Mouse (Mus musculus) liver, embryonic 14.5 days (tissue): ENCODE results near the gene Arhgdig. TPM values are rescaled to one million over a fixed set of nuclear protein-coding genes. Genes with fewer than 3 reads are reported as not detected.

Experiments
- ATAC-seq: fragments of 200-750 bp; cut with Nextera tagmentation; 2 replicates; pipeline ENCODE4 v1.8.0; 2017; ENCODE audit warnings: moderate number of reproducible peaks, mild to moderate bottlenecking, moderate library complexity; ENCODE audit not compliant: insufficient read depth
- DNase-seq, 3 experiments: peaks; one replicate each; pipeline ENCODE4 v3.0.0-alpha.2; 2012 to 2013; ENCODE audit warnings: low read depth in 3 of 3, low spot score in 3 of 3
- H3K27ac ChIP-seq: fragments of 300-500 bp; sonication (generic); 2 replicates; pipeline ENCODE4 v1.5.1; 2014; ENCODE audit warnings: moderate library complexity, mild to moderate bottlenecking, control low read depth, inconsistent platforms
- H3K27me3 ChIP-seq: fragments of 300-500 bp; sonication (generic); 2 replicates; pipeline ENCODE4 v1.6.1; 2014; ENCODE audit warnings: mild to moderate bottlenecking, low read length, moderate library complexity; ENCODE audit not compliant: control insufficient read depth, insufficient read depth
- H3K36me3 ChIP-seq: fragments of 300-500 bp; sonication (generic); replicated peaks from 2 replicates; pipeline ENCODE4 v1.6.1; 2014; ENCODE audit warnings: low read depth; ENCODE audit not compliant: control insufficient read depth, insufficient read depth
- H3K4me1 ChIP-seq, 2 experiments: fragments of 200-500 bp in 1 of 2; fragments of 300-500 bp in 1 of 2; sonication (generic) in 1 of 2; replicated peaks; 2 replicates each; pipeline ENCODE4 v1.6.1; 2012 to 2014; ENCODE audit warnings: antibody characterized with exemption in 1 of 2, inconsistent platforms in 1 of 2, low read length in 1 of 2; ENCODE audit not compliant: control insufficient read depth in 2 of 2, insufficient read depth in 2 of 2
- H3K4me2 ChIP-seq: fragments of 300-500 bp; sonication (generic); 2 replicates; pipeline ENCODE4 v1.6.1; 2014; ENCODE audit warnings: low read depth, mild to moderate bottlenecking, control low read depth, moderate library complexity
- H3K4me3 ChIP-seq, 2 experiments: fragments of 200-500 bp in 1 of 2; fragments of 300-500 bp in 1 of 2; sonication (generic) in 1 of 2; 2 replicates each; pipeline ENCODE4 v1.5.1; 2012 to 2014; ENCODE audit warnings: low read depth in 2 of 2, low read length in 2 of 2, mild to moderate bottlenecking in 2 of 2, control low read depth in 1 of 2, inconsistent platforms in 1 of 2, moderate library complexity in 1 of 2; ENCODE audit not compliant: insufficient read depth in 1 of 2
- H3K9ac ChIP-seq: fragments of 300-500 bp; sonication (generic); replicated peaks from 2 replicates; pipeline ENCODE4 v1.6.1; 2014; ENCODE audit warnings: mild to moderate bottlenecking, control low read depth, moderate library complexity
- H3K9me3 ChIP-seq: fragments of 300-500 bp; sonication (generic); 2 replicates; pipeline ENCODE4 v1.6.1; 2016; ENCODE audit warnings: low read length, mixed read lengths; ENCODE audit not compliant: control insufficient read depth
- CTCF ChIP-seq: IDR thresholded peaks from 2 replicates; pipeline ENCODE4 v1.5.1; 2016; ENCODE audit warnings: antibody characterized with exemption, low read depth, control low read depth
- EP300 ChIP-seq: IDR thresholded peaks from 2 replicates; pipeline ENCODE4 v1.6.1; 2016; ENCODE audit warnings: antibody characterized with exemption, low read depth
- WGBS: fragments of 180-500 bp; shearing (Covaris S2); extraction: QIAGEN DNeasy Blood & Tissue Kit; methylation state at CpG from one replicate; pipeline ENCODE4 v1.1.7; 2014; ENCODE audit not compliant: insufficient replicate concordance; 5-methylcytosine and 5-hydroxymethylcytosine counted together
- polyA plus RNA-seq, 2 experiments: library from polyadenylated mRNA; depleted of rRNA in 1 of 2; stranded (reverse) in 1 of 2; unstranded in 1 of 2; fragments of >200 nt; fragmentation: Nextera tagmentation in 1 of 2; extraction: Ambion mirVana in 1 of 2; gene quantifications; 2 replicates each; pipeline versions ENCODE4 v1.2.1 to v1.2.3; 2012 to 2014

Arhgdig gene
- polyA plus RNA-seq, 2 experiments: 11.6 to 15.9 TPM

DNA sequence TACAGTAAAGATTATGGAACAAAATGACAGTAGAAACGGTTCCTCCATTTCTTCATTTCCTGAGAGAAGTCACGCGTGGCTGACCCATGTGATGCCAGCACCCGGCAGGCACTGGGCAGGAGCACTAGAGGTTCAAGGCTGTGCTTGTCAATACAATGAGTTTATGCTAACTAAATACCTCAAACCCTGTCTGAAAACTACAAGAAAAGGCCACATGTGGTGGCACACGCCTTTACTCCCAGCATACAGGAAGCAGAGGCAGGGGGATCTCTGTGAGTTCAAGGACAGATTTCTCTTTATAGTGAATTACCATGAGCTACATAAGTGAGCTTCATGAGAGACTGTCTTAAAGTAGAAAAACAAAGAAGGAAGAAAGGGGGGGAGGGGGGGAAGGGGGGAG is 23.6 kb upstream of the Arhgdig start:
- Histone ChIP-seq H3K36me3 (no peaks in the 10 kb centered on the region), H3K27me3 (no peaks in the 10 kb centered on the region), H3K4me2 (no peak overlapping the region), H3K9ac (no peak overlapping the region), H3K4me3 (no peak overlapping the region), H3K9me3 (no peaks in the 10 kb centered on the region), H3K4me1 (peaks cover 0 to 6% of the 10 kb centered on the region in 2 experiments; a peak in 1 of 4 replicates), H3K27ac (no peak overlapping the region)
- 72% methylated on average over 5 of the region's 5 CpGs for WGBS
- TF ChIP-seq EP300: no peak
- no peak for TF ChIP-seq CTCF
- ATAC-seq (no peak), DNase-seq (no peak)

DNA sequence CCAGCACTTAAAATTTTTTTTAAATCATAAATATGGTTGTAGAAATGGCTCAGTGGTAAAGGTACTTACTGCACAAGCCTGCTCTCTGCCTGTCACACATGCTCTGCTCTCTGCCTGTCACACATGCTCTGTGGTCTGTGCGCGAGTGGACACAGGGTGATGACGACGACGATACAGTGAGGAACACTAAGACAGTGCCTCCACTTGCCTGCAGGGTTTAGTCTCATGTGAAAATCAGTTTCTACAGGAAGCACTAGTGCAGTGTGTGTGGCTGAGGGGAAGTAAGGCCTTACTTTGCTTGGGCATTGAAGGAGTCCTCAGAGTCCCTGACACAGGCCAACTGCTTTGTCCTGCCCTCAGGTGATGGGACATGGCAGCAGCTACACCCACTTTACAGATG is 22.2 kb upstream of the Arhgdig start:
- no peak for DNase-seq
- Histone ChIP-seq H3K27me3 (no peaks in the 10 kb centered on the region), H3K9ac (no peak overlapping the region), H3K9me3 (no peaks in the 10 kb centered on the region), H3K27ac (no peak overlapping the region), H3K36me3 (no peaks in the 10 kb centered on the region), H3K4me3 (no peak overlapping the region), H3K4me2 (no peak overlapping the region), H3K4me1 (no peaks in the 10 kb centered on the region)
- TF ChIP-seq CTCF: no peak
- no peak for TF ChIP-seq EP300
- 52% methylated on average over 5 of the region's 5 CpGs for WGBS
- no peak for ATAC-seq

DNA sequence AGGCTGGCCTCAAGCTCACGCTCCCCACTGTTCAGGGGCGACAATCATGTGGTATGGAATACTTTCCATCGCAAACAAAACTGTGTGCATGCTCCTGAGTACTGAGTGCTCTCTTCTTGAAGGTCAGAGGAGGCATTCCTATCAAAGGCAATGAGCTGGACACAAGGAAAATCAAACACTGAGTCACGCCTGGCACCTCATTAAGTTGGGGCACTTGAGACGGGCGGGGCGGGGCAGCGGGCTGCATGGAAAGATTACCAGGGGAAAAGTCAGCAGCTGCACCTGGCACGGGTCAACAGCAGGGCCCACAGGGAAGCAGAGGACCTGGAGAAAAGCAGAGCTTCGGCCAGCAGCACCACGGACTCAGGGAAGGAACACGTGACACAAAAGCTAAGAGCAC is 17.6 kb upstream of the Arhgdig start:
- Histone ChIP-seq H3K4me3 (no peak overlapping the region), H3K4me1 (no peaks in the 10 kb centered on the region), H3K27me3 (no peaks in the 10 kb centered on the region), H3K27ac (no peak overlapping the region), H3K9me3 (no peaks in the 10 kb centered on the region), H3K9ac (no peak overlapping the region), H3K4me2 (no peak overlapping the region), H3K36me3 (no peaks in the 10 kb centered on the region)
- whole genome bisulfite sequencing: 68% methylated on average over 12 of the region's 12 CpGs
- DNase-seq: no peak
- ATAC-seq: no peak
- TF ChIP-seq CTCF: no peak

DNA sequence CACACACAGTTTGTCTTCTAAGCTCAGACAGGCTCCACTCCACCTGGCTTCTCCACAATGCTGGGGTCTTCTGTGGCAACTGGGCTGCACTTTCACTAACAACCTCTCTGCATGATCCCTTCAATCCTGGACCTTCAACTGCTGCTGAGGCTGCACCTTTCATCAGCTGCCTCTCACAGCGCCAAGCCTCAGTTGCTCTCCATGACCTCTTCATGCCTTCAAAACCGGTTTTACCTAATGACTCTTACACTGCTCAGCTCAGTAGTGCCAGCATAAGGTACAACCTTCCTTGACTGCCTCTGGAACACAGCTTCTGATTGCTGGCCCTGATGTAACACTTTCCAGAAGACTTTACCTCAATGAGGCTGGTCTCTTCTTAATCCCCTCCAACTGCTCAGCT is 13.9 kb upstream of the Arhgdig start:
- 62% methylated on average over 2 of the region's 2 CpGs for WGBS
- no peak overlapping the region for H3K9ac ChIP-seq
- no peaks in the 10 kb centered on the region for H3K9me3 ChIP-seq
- H3K27ac ChIP-seq: no peak overlapping the region
- no peak overlapping the region for H3K4me3 ChIP-seq
- TF ChIP-seq CTCF (no peak), EP300 (no peak)
- DNase-seq: no peak
- no peaks in the 10 kb centered on the region for H3K36me3 ChIP-seq
- no peaks in the 10 kb centered on the region for H3K4me1 ChIP-seq
- H3K4me2 ChIP-seq: no peak overlapping the region
- H3K27me3 ChIP-seq: no peaks in the 10 kb centered on the region; the same call in 1 of the 2 replicates
- ATAC-seq: no peak

DNA sequence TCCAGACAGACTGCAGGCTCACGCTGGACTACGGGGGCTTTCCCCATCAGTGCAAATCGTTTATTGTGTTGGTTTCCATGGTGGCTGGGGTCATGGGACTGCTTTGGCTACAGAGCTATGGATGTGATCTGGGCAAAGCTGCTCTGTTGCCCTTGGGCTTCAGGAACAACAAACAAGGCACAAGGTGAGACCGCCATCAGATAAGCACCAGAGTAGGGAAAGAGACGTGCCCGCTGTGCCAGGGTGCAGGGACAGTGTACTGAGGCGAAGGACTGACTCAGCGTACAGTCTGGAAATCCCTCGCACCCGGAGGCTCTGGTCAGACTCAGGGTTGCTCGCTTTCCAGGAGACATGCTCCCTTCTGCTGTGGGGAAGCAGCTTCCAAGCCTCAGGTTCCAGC is 5.1 kb upstream of the Arhgdig start:
- TF ChIP-seq EP300: no peak
- ATAC-seq (no peak), DNase-seq (no peak)

More for the DNA sequence above, 5.1 kb upstream of the Arhgdig start:
- no peak overlapping the region for H3K4me2 ChIP-seq
- H3K9ac ChIP-seq: no peak overlapping the region
- H3K4me1 ChIP-seq: no peaks in the 10 kb centered on the region
- H3K27me3 ChIP-seq: no peaks in the 10 kb centered on the region
- 71% methylated on average over 11 of the region's 11 CpGs for WGBS
- H3K4me3 ChIP-seq: no peak overlapping the region
- H3K27ac ChIP-seq: no peak overlapping the region
- no peaks in the 10 kb centered on the region for H3K9me3 ChIP-seq
- no peaks in the 10 kb centered on the region for H3K36me3 ChIP-seq
